8 mouse cellular contexts compared by ENCODE assay signal in the genomic region with DNA sequence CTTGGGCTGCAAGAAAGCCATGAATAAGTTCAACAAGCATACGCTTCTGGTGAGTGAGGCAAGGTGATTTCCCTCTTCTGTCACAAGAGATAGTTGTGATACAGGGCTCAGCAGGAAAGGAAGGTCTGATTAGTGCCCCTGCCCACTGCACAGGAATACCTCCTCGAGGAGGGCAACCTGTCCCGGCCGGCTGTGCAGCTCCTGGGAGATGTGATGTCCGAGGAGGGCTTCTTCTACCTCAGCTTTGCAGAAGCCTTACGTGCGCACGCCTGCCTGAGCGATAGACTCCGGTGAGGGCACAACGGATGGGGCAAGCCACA. TPM values are rescaled to one million over a fixed set of nuclear protein-coding genes. Genes with fewer than 3 reads are reported as not detected.
DNase-seq lines count a peak whose midpoint lies in the region; ATAC-seq and TF ChIP-seq lines count a peak whose summit lies in the region.

No protein-coding gene starts in this region.

- H3K4me3 ChIP-seq in kidney, embryonic 15.5 days (replicated peaks), result peak overlapping the region; percentile 37
- H3K4me3 ChIP-seq in embryonic facial prominence, embryonic 12.5 days, result peak overlapping the region; percentile 25
- H3K4me3 ChIP-seq in hindbrain, postnatal 0 days (ENCODE audit: low read length), result peak overlapping the region; percentile 26
- peak overlapping the region; percentile 28 for H3K4me3 ChIP-seq in midbrain, embryonic 15.5 days

- H3K9me3 ChIP-seq in kidney, embryonic 15.5 days (replicated peaks), result no peaks in the 10 kb centered on the region
- no peaks in the 10 kb centered on the region for H3K9me3 ChIP-seq in embryonic facial prominence, embryonic 12.5 days
- H3K9me3 ChIP-seq in hindbrain, postnatal 0 days (ENCODE audit: low read length), result no peaks in the 10 kb centered on the region
- no peaks in the 10 kb centered on the region for H3K9me3 ChIP-seq in midbrain, embryonic 15.5 days

- peaks cover 30% of the 10 kb centered on the region for H3K4me1 ChIP-seq in kidney, embryonic 15.5 days
- H3K4me1 ChIP-seq in embryonic facial prominence, embryonic 12.5 days, result peaks cover 19% of the 10 kb centered on the region
- H3K4me1 ChIP-seq in hindbrain, postnatal 0 days (ENCODE audit: insufficient read depth, low read length), result peaks cover 9% of the 10 kb centered on the region; the same call in 1 of the 2 replicates
- peaks cover 14% of the 10 kb centered on the region for H3K4me1 ChIP-seq in midbrain, embryonic 15.5 days

- H3K27me3 ChIP-seq in kidney, embryonic 15.5 days, result peaks cover 27% of the 10 kb centered on the region
- H3K27me3 ChIP-seq in embryonic facial prominence, embryonic 12.5 days, result peaks cover 33% of the 10 kb centered on the region
- no peaks in the 10 kb centered on the region for H3K27me3 ChIP-seq in hindbrain, postnatal 0 days (ENCODE audit: insufficient read depth, low read length)
- H3K27me3 ChIP-seq in midbrain, embryonic 15.5 days (replicated peaks), result peaks cover 22% of the 10 kb centered on the region

- peak overlapping the region; percentile 45; the same call in 1 of the 2 replicates for H3K9ac ChIP-seq in kidney, embryonic 15.5 days
- peak overlapping the region; percentile 43; the same call in 1 of the 2 replicates for H3K9ac ChIP-seq in embryonic facial prominence, embryonic 12.5 days
- peak overlapping the region; percentile 45; the same call in 1 of the 2 replicates for H3K9ac ChIP-seq in hindbrain, postnatal 0 days (replicated peaks; ENCODE audit: low read length)
- peak overlapping the region; percentile 38 for H3K9ac ChIP-seq in midbrain, embryonic 15.5 days

- H3K4me2 ChIP-seq in kidney, embryonic 15.5 days, result peak overlapping the region; percentile 70
- H3K4me2 ChIP-seq in embryonic facial prominence, embryonic 12.5 days (replicated peaks), result peak overlapping the region; percentile 57
- H3K4me2 ChIP-seq in hindbrain, postnatal 0 days (ENCODE audit: low read depth, low read length), result peak overlapping the region; percentile 54
- H3K4me2 ChIP-seq in midbrain, embryonic 15.5 days, result peak overlapping the region; percentile 50

- no peak; the same call in 1 of the 2 replicates for ATAC-seq in kidney, embryonic 15.5 days (replicated peaks; ENCODE audit: low FRiP score)
- ATAC-seq in embryonic facial prominence, embryonic 12.5 days (ENCODE audit: insufficient number of reproducible peaks, insufficient read depth, low FRiP score, low TSS enrichment), result no peak
- ATAC-seq in hindbrain, postnatal 0 days, result no peak
- ATAC-seq in midbrain, embryonic 15.5 days (replicated peaks), result no peak
- ATAC-seq in erythroid progenitor cell, adult 5-6 weeks (replicated peaks; ENCODE audit: low FRiP score, poor library complexity, severe bottlenecking), result no peak

- H3K36me3 ChIP-seq in kidney, embryonic 15.5 days, result peaks cover 35% of the 10 kb centered on the region
- peaks cover 37% of the 10 kb centered on the region for H3K36me3 ChIP-seq in embryonic facial prominence, embryonic 12.5 days
- H3K36me3 ChIP-seq in hindbrain, postnatal 0 days (ENCODE audit: insufficient read depth, low read length), result peaks cover 26% of the 10 kb centered on the region
- H3K36me3 ChIP-seq in midbrain, embryonic 15.5 days (replicated peaks), result peaks cover 27% of the 10 kb centered on the region; the same call in 1 of the 2 replicates

- no peak for TF ChIP-seq CTCF in hindbrain, postnatal 0 days (IDR thresholded peaks at IDR 0.05; ENCODE audit: low read depth)

- no peak for DNase-seq in kidney, postnatal 14 days
- no peak for DNase-seq in hindbrain, postnatal 0 days (ENCODE audit: low spot score)
- no peak for DNase-seq in right cerebral cortex, adult 2 months (ENCODE audit: low spot score in 2 of 2)
- no peak for DNase-seq in gastrocnemius, postnatal 4 days (ENCODE audit: low spot score in 2 of 2)

- WGBS in kidney, embryonic 15.5 days, result 30% methylated on average over 11 of the region's 11 CpGs
- WGBS in embryonic facial prominence, embryonic 12.5 days, result 23% methylated on average over 11 of the region's 11 CpGs
- WGBS in hindbrain, postnatal 0 days, result 28% methylated on average over 11 of the region's 11 CpGs
- WGBS in midbrain, embryonic 15.5 days, result 32% methylated on average over 11 of the region's 11 CpGs

- H3K27ac ChIP-seq in kidney, embryonic 15.5 days, result no peak overlapping the region
- H3K27ac ChIP-seq in embryonic facial prominence, embryonic 12.5 days, result no peak overlapping the region
- H3K27ac ChIP-seq in hindbrain, postnatal 0 days, result no peak overlapping the region
- H3K27ac ChIP-seq in midbrain, embryonic 15.5 days, result no peak overlapping the region

RNA-seq across cellular contexts. Expression of a gene that starts 9.7 kb away (rescaled TPM):
- polyA plus RNA-seq in kidney, embryonic 15.5 days (2015; fragmentation: Nextera tagmentation; extraction: Ambion mirVana), result 108 and 118 TPM in 2 replicates
- 116 and 120 TPM in 2 replicates for polyA plus RNA-seq in embryonic facial prominence, embryonic 12.5 days (2016; fragmentation: Nextera tagmentation; extraction: Ambion mirVana)
- 136 and 156 TPM in 2 replicates for total RNA-seq in hindbrain, postnatal 0 days (2014; rRNA removed)
- 94.3 and 95.4 TPM in 2 replicates for polyA plus RNA-seq in hindbrain, postnatal 0 days (2015; fragmentation: Nextera tagmentation; extraction: Ambion mirVana)
- 89.7 and 91.1 TPM in 2 replicates for polyA plus RNA-seq in midbrain, embryonic 15.5 days (2015; fragmentation: Nextera tagmentation; extraction: Ambion mirVana)
- total RNA-seq in gastrocnemius, postnatal 4 days (2021), result 100 to 1,000 TPM in 1 of 2 experiments, 10 to 100 TPM in 1; 92.4 to 103 TPM
- 1.8 and 3.8 TPM in 2 replicates for total RNA-seq in erythroid progenitor cell, adult 5-6 weeks (2015; ENCODE audit: low replicate concordance)
- total RNA-seq in erythroid progenitor cell, adult 5-6 weeks (2017; ENCODE audit: low replicate concordance), result 3.7 and 27.8 TPM in 2 replicates

RNA-seq across cellular contexts. Expression of a gene that starts 9.7 kb away (rescaled TPM):
- polyA plus RNA-seq in kidney, embryonic 15.5 days (2015; fragmentation: Nextera tagmentation; extraction: Ambion mirVana), result 76.8 and 81.0 TPM in 2 replicates
- 94.3 and 105 TPM in 2 replicates for polyA plus RNA-seq in embryonic facial prominence, embryonic 12.5 days (2016; fragmentation: Nextera tagmentation; extraction: Ambion mirVana)
- 53.7 and 98.5 TPM in 2 replicates for total RNA-seq in hindbrain, postnatal 0 days (2014; rRNA removed)
- polyA plus RNA-seq in hindbrain, postnatal 0 days (2015; fragmentation: Nextera tagmentation; extraction: Ambion mirVana), result 103 and 106 TPM in 2 replicates
- polyA plus RNA-seq in midbrain, embryonic 15.5 days (2015; fragmentation: Nextera tagmentation; extraction: Ambion mirVana), result 121 and 122 TPM in 2 replicates
- 10 to 100 TPM; 56.5 to 63.4 TPM for total RNA-seq in gastrocnemius, postnatal 4 days (2021)
- 6.8 and 58.3 TPM in 2 replicates for total RNA-seq in erythroid progenitor cell, adult 5-6 weeks (2015; ENCODE audit: low replicate concordance)
- total RNA-seq in erythroid progenitor cell, adult 5-6 weeks (2017; ENCODE audit: low replicate concordance), result 18.0 and 35.8 TPM in 2 replicates

RNA-seq across cellular contexts. Expression of a gene that starts 17.8 kb away (rescaled TPM):
- 31.1 and 33.6 TPM in 2 replicates for polyA plus RNA-seq in kidney, embryonic 15.5 days (2015; fragmentation: Nextera tagmentation; extraction: Ambion mirVana)
- polyA plus RNA-seq in embryonic facial prominence, embryonic 12.5 days (2016; fragmentation: Nextera tagmentation; extraction: Ambion mirVana), result 29.0 and 30.4 TPM in 2 replicates
- total RNA-seq in hindbrain, postnatal 0 days (2014; rRNA removed), result 22.9 and 47.1 TPM in 2 replicates
- 35.7 and 37.5 TPM in 2 replicates for polyA plus RNA-seq in hindbrain, postnatal 0 days (2015; fragmentation: Nextera tagmentation; extraction: Ambion mirVana)
- polyA plus RNA-seq in midbrain, embryonic 15.5 days (2015; fragmentation: Nextera tagmentation; extraction: Ambion mirVana), result 30.5 and 32.8 TPM in 2 replicates
- 10 to 100 TPM; 18.6 to 20.5 TPM for total RNA-seq in gastrocnemius, postnatal 4 days (2021)
- 29.6 and 36.0 TPM in 2 replicates for total RNA-seq in erythroid progenitor cell, adult 5-6 weeks (2015; ENCODE audit: low replicate concordance)
- total RNA-seq in erythroid progenitor cell, adult 5-6 weeks (2017; ENCODE audit: low replicate concordance), result 30.9 and 58.2 TPM in 2 replicates

RNA-seq across cellular contexts. Expression of a gene that starts 22.7 kb away (rescaled TPM):
- 4.2 and 4.3 TPM in 2 replicates for polyA plus RNA-seq in kidney, embryonic 15.5 days (2015; fragmentation: Nextera tagmentation; extraction: Ambion mirVana)
- polyA plus RNA-seq in embryonic facial prominence, embryonic 12.5 days (2016; fragmentation: Nextera tagmentation; extraction: Ambion mirVana), result 5.3 and 5.8 TPM in 2 replicates
- 10.1 and 15.8 TPM in 2 replicates for total RNA-seq in hindbrain, postnatal 0 days (2014; rRNA removed)
- 4.1 and 4.4 TPM in 2 replicates for polyA plus RNA-seq in hindbrain, postnatal 0 days (2015; fragmentation: Nextera tagmentation; extraction: Ambion mirVana)
- 2.8 and 3.9 TPM in 2 replicates for polyA plus RNA-seq in midbrain, embryonic 15.5 days (2015; fragmentation: Nextera tagmentation; extraction: Ambion mirVana)
- 10 to 100 TPM; 55.6 to 62.2 TPM for total RNA-seq in gastrocnemius, postnatal 4 days (2021)
- 3.4 TPM in 1 of 2 replicates, not detected in the other for total RNA-seq in erythroid progenitor cell, adult 5-6 weeks (2015; ENCODE audit: low replicate concordance)
- 2.1 and 2.8 TPM in 2 replicates for total RNA-seq in erythroid progenitor cell, adult 5-6 weeks (2017; ENCODE audit: low replicate concordance)

RNA-seq across cellular contexts. Expression of a gene that starts 22.9 kb away (rescaled TPM):
- polyA plus RNA-seq in kidney, embryonic 15.5 days (2015; fragmentation: Nextera tagmentation; extraction: Ambion mirVana), result 1.1 and 1.7 TPM in 2 replicates
- 1.2 and 2.5 TPM in 2 replicates for polyA plus RNA-seq in embryonic facial prominence, embryonic 12.5 days (2016; fragmentation: Nextera tagmentation; extraction: Ambion mirVana)
- total RNA-seq in hindbrain, postnatal 0 days (2014; rRNA removed), result 0.47 and 0.68 TPM in 2 replicates
- polyA plus RNA-seq in hindbrain, postnatal 0 days (2015; fragmentation: Nextera tagmentation; extraction: Ambion mirVana), result 0.52 and 0.58 TPM in 2 replicates
- polyA plus RNA-seq in midbrain, embryonic 15.5 days (2015; fragmentation: Nextera tagmentation; extraction: Ambion mirVana), result 1.6 and 2.2 TPM in 2 replicates
- total RNA-seq in gastrocnemius, postnatal 4 days (2021), result 1 to 10 TPM; 1.6 to 1.8 TPM
- total RNA-seq in erythroid progenitor cell, adult 5-6 weeks (2015; ENCODE audit: low replicate concordance), result 0.72 and 2.1 TPM in 2 replicates
- total RNA-seq in erythroid progenitor cell, adult 5-6 weeks (2017; ENCODE audit: low replicate concordance), result 2.6 and 3.1 TPM in 2 replicates
